Mouse (Mus musculus) myocyte (in vitro differentiated cells): ENCODE results near the gene Ccdc124. TPM values are rescaled to one million over a fixed set of nuclear protein-coding genes. Genes with fewer than 3 reads are reported as not detected.

Experiments
- H3K27me3 ChIP-seq: one replicate; pipeline ENCODE4 v1.6.1; 2011; ENCODE audit not compliant: control insufficient read depth, insufficient read depth, insufficient read length
- H3K36me3 ChIP-seq: one replicate; pipeline ENCODE4 v1.6.1; 2011; ENCODE audit not compliant: control insufficient read depth, insufficient read depth
- H3K4me2 ChIP-seq: one replicate; pipeline ENCODE4 v1.6.1; 2011; ENCODE audit warnings: low read depth, control low read depth
- H3K4me3 ChIP-seq: one replicate; pipeline ENCODE4 v1.5.1; 2011; ENCODE audit warnings: mild to moderate bottlenecking, control low read depth, moderate library complexity
- H3K79me2 ChIP-seq: one replicate; pipeline ENCODE4 v1.6.1; 2011; ENCODE audit not compliant: control insufficient read depth, insufficient read depth
- H3ac ChIP-seq: one replicate; pipeline ENCODE4 v1.6.1; 2011; ENCODE audit not compliant: control insufficient read depth, insufficient read length
- CEBPB ChIP-seq: IDR thresholded peaks from 2 replicates; pipeline ENCODE4 v1.6.1; 2011; ENCODE audit warnings: mild to moderate bottlenecking, moderate library complexity; ENCODE audit not compliant: poor library complexity, insufficient read depth, severe bottlenecking
- E2F4 ChIP-seq: IDR thresholded peaks from one replicate; pipeline ENCODE4 v1.6.1; 2011; ENCODE audit warnings: mild to moderate bottlenecking, control low read depth, moderate library complexity; ENCODE audit not compliant: insufficient read depth
- MAX ChIP-seq: IDR thresholded peaks from one replicate; pipeline ENCODE4 v1.6.1; 2011; ENCODE audit warnings: low read depth, mild to moderate bottlenecking, control low read depth
- MYOD1 ChIP-seq, 3 experiments: IDR thresholded peaks; one replicate each; pipeline ENCODE4 v1.6.1; 2011; ENCODE audit warnings: control low read depth in 2 of 3, low read depth in 2 of 3, mild to moderate bottlenecking in 2 of 3, moderate library complexity in 1 of 3; ENCODE audit not compliant: insufficient read length in 2 of 3, control insufficient read depth in 1 of 3
- MYOG ChIP-seq, 3 experiments: IDR thresholded peaks; one replicate each; pipeline ENCODE4 v1.6.1; 2011; ENCODE audit warnings: control low read depth in 2 of 3, low read depth in 2 of 3, mild to moderate bottlenecking in 2 of 3; ENCODE audit not compliant: insufficient read length in 2 of 3, control insufficient read depth in 1 of 3, insufficient read depth in 1 of 3
- POLR2A ChIP-seq: IDR thresholded peaks from one replicate; pipeline ENCODE4 v1.6.1; 2011; ENCODE audit warnings: low read depth, mild to moderate bottlenecking, control low read depth, moderate library complexity; ENCODE audit not compliant: insufficient read length
- POLR2AphosphoS2 ChIP-seq: IDR thresholded peaks from one replicate; pipeline ENCODE4 v1.6.1; 2011; ENCODE audit warnings: low read depth, control low read depth; ENCODE audit not compliant: insufficient read length
- REST ChIP-seq: IDR thresholded peaks from one replicate; pipeline ENCODE4 v1.6.1; 2011; ENCODE audit warnings: mild to moderate bottlenecking, control low read depth, moderate library complexity; ENCODE audit not compliant: insufficient read depth, insufficient read length
- SRF ChIP-seq: IDR thresholded peaks from one replicate; pipeline ENCODE4 v1.6.1; 2011; ENCODE audit warnings: low read depth; ENCODE audit not compliant: control insufficient read depth, insufficient read length
- TCF12 ChIP-seq: IDR thresholded peaks from one replicate; pipeline ENCODE4 v1.6.1; 2011; ENCODE audit warnings: mild to moderate bottlenecking, control low read depth; ENCODE audit not compliant: poor library complexity, insufficient read depth, severe bottlenecking
- TCF3 ChIP-seq: IDR thresholded peaks from one replicate; pipeline ENCODE4 v1.6.1; 2011; ENCODE audit warnings: low read depth, control low read depth; ENCODE audit not compliant: insufficient read length
- USF1 ChIP-seq: IDR thresholded peaks from one replicate; pipeline ENCODE4 v1.6.1; 2011; ENCODE audit warnings: low read depth, mild to moderate bottlenecking, control low read depth, moderate library complexity
- polyA plus RNA-seq: library from polyadenylated mRNA; unstranded; fragments of >200 nt; fragmentation: generic; extraction: Trizol; gene quantifications from one replicate; pipeline ENCODE4 v1.2.1, GENCODE M21; 2012; ENCODE audit warnings: missing spikeins

Gene Ccdc124
- polyA plus RNA-seq, 1 experiment: 141 TPM

DNA sequence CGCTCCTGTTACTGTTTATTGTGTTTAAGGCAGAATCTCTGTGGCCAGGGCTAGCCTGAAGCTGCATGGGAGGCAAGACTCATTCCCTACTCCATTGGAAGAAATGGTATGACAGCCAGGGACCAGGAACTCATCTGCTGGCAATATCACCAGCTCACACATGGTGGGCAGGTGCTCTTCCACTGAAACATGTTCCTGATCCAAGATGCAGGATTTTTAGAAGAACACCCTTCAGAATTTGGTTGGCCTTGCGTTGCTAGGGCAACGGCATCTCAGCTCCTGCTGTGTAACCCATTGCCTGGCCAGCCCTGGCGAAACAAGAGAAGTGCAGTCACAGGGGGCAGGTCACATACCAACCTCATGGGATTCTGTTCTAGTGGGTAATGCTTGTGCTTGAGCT, 5.8 kb upstream of the Ccdc124 start:
- Histone ChIP-seq H3K36me3 (no peaks in the 10 kb centered on the region), H3ac (no peak overlapping the region), H3K79me2 (no peaks in the 10 kb centered on the region), H3K4me2 (no peak overlapping the region), H3K4me3 (no peak overlapping the region), H3K27me3 (no peaks in the 10 kb centered on the region)
- TF ChIP-seq POLR2AphosphoS2: no peak
- TF ChIP-seq MYOG (IDR thresholded peaks at IDR 0.05; ENCODE audit: control insufficient read depth in 1 of 3, insufficient read depth in 1 of 3, insufficient read length in 2 of 3, low read depth in 2 of 3): no peak
- no peak for TF ChIP-seq POLR2A
- no peak for TF ChIP-seq SRF
- no peak for TF ChIP-seq MAX
- no peak for TF ChIP-seq E2F4
- no peak for TF ChIP-seq USF1
- no peak for TF ChIP-seq TCF3
- TF ChIP-seq REST: no peak
- no peak for TF ChIP-seq MYOD1 (IDR thresholded peaks at IDR 0.05; ENCODE audit: control insufficient read depth in 1 of 3, insufficient read length in 2 of 3, low read depth in 2 of 3)
- no peak for TF ChIP-seq TCF12
- no peak for TF ChIP-seq CEBPB

DNA sequence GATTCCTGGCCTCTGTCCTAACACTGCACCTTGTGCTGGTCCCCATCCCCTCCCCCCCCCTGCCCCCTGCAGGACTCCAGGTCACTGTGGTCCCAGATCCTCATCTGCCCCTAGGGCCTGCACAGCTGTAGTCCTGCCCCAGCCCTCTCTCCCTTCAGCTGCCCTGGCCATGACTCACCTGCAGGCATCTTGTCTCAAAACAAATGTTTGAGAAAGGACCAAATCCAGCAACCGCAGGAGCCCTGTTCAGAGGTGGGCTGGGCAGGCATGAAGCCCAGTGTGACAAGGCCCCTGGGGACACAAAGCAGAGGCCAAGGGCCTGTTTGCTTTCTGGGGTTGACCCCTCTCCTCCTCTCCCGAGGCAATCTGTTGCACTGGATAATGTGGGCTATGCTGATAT, 4.4 kb upstream of the Ccdc124 start:
- no peak for TF ChIP-seq E2F4
- peak; percentile 58 to 92 (median 83) for TF ChIP-seq MYOG (IDR thresholded peaks at IDR 0.05; ENCODE audit: control insufficient read depth in 1 of 3, insufficient read depth in 1 of 3, insufficient read length in 2 of 3, low read depth in 2 of 3)
- no peak for TF ChIP-seq REST
- TF ChIP-seq POLR2AphosphoS2: no peak
- TF ChIP-seq SRF: no peak
- no peak for TF ChIP-seq USF1
- no peak for TF ChIP-seq MAX
- TF ChIP-seq POLR2A: no peak
- no peak for TF ChIP-seq CEBPB
- TF ChIP-seq TCF3: no peak
- TF ChIP-seq TCF12: peak; percentile 15
- peak; percentile 18 to 78 (median 61) for TF ChIP-seq MYOD1 (IDR thresholded peaks at IDR 0.05; ENCODE audit: control insufficient read depth in 1 of 3, insufficient read length in 2 of 3, low read depth in 2 of 3)
- no peak overlapping the region for H3K4me3 ChIP-seq
- no peaks in the 10 kb centered on the region for H3K27me3 ChIP-seq
- no peak overlapping the region for H3ac ChIP-seq
- no peak overlapping the region for H3K4me2 ChIP-seq
- no peaks in the 10 kb centered on the region for H3K79me2 ChIP-seq
- H3K36me3 ChIP-seq: no peaks in the 10 kb centered on the region

DNA sequence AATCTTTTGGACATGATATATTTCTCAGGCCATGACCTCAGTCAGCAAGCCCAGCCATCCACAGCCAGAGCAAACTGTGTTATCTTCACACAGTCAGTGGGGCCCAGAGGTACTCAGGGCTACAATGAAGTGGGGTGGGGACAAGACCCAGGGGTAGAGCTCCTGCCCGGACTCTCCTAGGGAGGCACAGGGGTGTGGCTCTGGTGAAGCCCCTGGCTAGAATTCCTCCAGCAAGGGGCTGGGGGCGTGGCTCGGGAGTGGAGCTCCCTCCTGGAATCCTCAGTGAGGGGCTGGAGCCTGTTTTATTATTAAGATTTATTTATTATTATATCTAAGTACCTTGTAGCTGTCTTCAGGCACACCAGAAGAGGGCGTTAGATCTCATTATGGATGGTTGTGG, 2.6 kb upstream of the Ccdc124 start:
- Histone ChIP-seq H3ac (no peak overlapping the region), H3K4me2 (no peak overlapping the region), H3K79me2 (peaks cover 6% of the 10 kb centered on the region), H3K36me3 (no peaks in the 10 kb centered on the region), H3K27me3 (no peaks in the 10 kb centered on the region), H3K4me3 (no peak overlapping the region)
- no peak for TF ChIP-seq TCF12
- TF ChIP-seq POLR2AphosphoS2: no peak
- no peak for TF ChIP-seq SRF
- TF ChIP-seq MYOD1 (IDR thresholded peaks at IDR 0.05; ENCODE audit: control insufficient read depth in 1 of 3, insufficient read length in 2 of 3, low read depth in 2 of 3): no peak
- TF ChIP-seq E2F4: no peak
- TF ChIP-seq POLR2A: no peak

DNA sequence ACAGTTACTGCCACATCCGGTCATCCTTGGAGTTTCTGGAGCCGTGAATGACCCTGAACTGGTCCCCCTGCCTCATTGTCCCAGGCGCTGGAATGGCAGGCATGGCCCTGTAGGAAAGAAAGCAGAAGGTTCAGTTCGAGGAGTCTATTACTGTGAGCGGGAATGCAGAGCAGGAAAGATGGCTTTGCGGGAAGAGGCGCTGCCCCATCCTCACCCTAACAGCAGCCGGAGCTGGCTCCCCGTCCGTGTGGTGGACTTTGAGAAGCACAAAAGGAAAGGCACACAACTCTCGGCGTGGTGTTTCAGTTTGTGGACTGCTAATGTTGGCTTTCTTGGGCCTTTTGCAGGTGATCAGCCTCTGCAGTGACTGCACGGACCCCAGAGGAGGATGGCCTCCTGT, 706 bp upstream of the Ccdc124 start:
- H3K4me2 ChIP-seq: no peak overlapping the region
- no peak overlapping the region for H3ac ChIP-seq
- H3K36me3 ChIP-seq: no peaks in the 10 kb centered on the region
- no peak for TF ChIP-seq TCF12
- no peak for TF ChIP-seq SRF
- TF ChIP-seq CEBPB: no peak
- TF ChIP-seq TCF3: no peak
- no peak for TF ChIP-seq POLR2A
- no peak for TF ChIP-seq MAX
- TF ChIP-seq POLR2AphosphoS2: no peak
- no peak for TF ChIP-seq USF1
- no peak for TF ChIP-seq REST
- TF ChIP-seq E2F4: no peak
- TF ChIP-seq MYOG (IDR thresholded peaks at IDR 0.05; ENCODE audit: control insufficient read depth in 1 of 3, insufficient read depth in 1 of 3, insufficient read length in 2 of 3, low read depth in 2 of 3): no peak
- no peak for TF ChIP-seq MYOD1 (IDR thresholded peaks at IDR 0.05; ENCODE audit: control insufficient read depth in 1 of 3, insufficient read length in 2 of 3, low read depth in 2 of 3)
- no peaks in the 10 kb centered on the region for H3K27me3 ChIP-seq
- peaks cover 6% of the 10 kb centered on the region for H3K79me2 ChIP-seq
- H3K4me3 ChIP-seq: no peak overlapping the region

DNA sequence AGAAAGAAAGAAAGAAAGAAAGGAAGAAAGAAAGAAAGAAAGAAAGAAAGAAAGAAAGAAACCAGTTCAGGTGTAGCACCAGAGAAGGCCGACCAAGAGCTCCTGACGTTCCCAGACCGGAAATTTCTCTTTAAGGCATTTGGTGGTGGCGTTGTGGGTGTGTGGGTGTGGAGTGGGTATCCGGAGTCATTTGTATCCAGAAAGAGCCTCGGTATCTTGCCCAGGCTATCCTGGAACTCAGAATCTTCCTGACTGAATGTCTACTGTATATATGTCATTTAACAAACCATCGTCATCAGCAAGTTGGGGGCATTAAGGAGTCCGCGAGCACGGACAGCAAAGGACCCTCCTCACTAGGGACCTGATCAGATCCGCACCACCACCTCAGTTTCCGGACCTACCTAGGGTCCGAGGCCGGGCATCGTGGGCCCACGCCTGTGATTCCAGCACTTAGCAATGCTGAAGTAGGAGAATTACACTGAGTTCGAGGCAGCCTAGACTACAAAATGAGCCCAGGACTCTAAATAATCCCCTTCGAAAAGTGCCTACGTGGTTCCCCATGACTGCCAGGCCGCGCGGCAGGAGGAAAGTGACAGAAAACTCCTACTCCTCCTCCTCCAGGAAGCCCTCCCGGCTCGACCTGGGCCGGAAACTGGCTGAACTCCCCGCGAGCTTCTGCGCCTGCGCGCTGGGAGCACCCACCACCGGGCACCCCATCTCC, 932 bp downstream of the Ccdc124 start:
- TF ChIP-seq MYOD1 (IDR thresholded peaks at IDR 0.05; ENCODE audit: control insufficient read depth in 1 of 3, insufficient read length in 2 of 3, low read depth in 2 of 3) (no peak), REST (no peak), USF1 (no peak), POLR2A (no peak), MYOG (IDR thresholded peaks at IDR 0.05; ENCODE audit: control insufficient read depth in 1 of 3, insufficient read depth in 1 of 3, insufficient read length in 2 of 3, low read depth in 2 of 3) (no peak), POLR2AphosphoS2 (no peak), E2F4 (no peak)

More for the DNA sequence above, 932 bp downstream of the Ccdc124 start:
- peaks cover 6% of the 10 kb centered on the region for H3K79me2 ChIP-seq
- no peaks in the 10 kb centered on the region for H3K36me3 ChIP-seq
- H3K4me3 ChIP-seq: peak overlapping the region; percentile 85
- H3K27me3 ChIP-seq: no peaks in the 10 kb centered on the region
- peak overlapping the region; percentile 46 for H3ac ChIP-seq
- H3K4me2 ChIP-seq: peak overlapping the region; percentile 76
